Mouse (Mus musculus) stomach, embryonic 14.5 days (tissue): ENCODE data around the gene Cbx4. TPM values are rescaled to one million over a fixed set of nuclear protein-coding genes. Genes with fewer than 3 reads are reported as not detected.

ENCODE experiments used
- ATAC-seq: fragments of 200-750 bp; cut with Nextera tagmentation; 2 replicates; pipeline ENCODE4 v1.8.0; 2017; ENCODE audit warnings: low read depth, moderate TSS enrichment; ENCODE audit not compliant: insufficient number of reproducible peaks, insufficient read depth, low FRiP score
- H3K27ac ChIP-seq: fragments of 300-500 bp; sonication (generic); 2 replicates; pipeline ENCODE4 v1.5.1; 2014; ENCODE audit warnings: mild to moderate bottlenecking, low read length, moderate library complexity, mixed read lengths
- H3K27me3 ChIP-seq: fragments of 300-500 bp; sonication (generic); 2 replicates; pipeline ENCODE4 v1.6.1; 2014; ENCODE audit warnings: low read length, control low read depth, mixed read lengths; ENCODE audit not compliant: control insufficient read depth, insufficient read depth
- H3K36me3 ChIP-seq: fragments of 300-500 bp; sonication (generic); 2 replicates; pipeline ENCODE4 v1.6.1; 2014; ENCODE audit warnings: mild to moderate bottlenecking, control low read depth, low read length, moderate library complexity, mixed read lengths; ENCODE audit not compliant: control insufficient read depth, insufficient read depth
- H3K4me1 ChIP-seq: fragments of 300-500 bp; sonication (generic); 2 replicates; pipeline ENCODE4 v1.6.1; 2014; ENCODE audit warnings: low read length, control low read depth, mixed read lengths; ENCODE audit not compliant: control insufficient read depth, insufficient read depth
- H3K4me2 ChIP-seq: fragments of 300-500 bp; sonication (generic); replicated peaks from 2 replicates; pipeline ENCODE4 v1.6.1; 2014; ENCODE audit warnings: low read depth, low read length, control low read depth
- H3K4me3 ChIP-seq: fragments of 300-500 bp; sonication (generic); 2 replicates; pipeline ENCODE4 v1.5.1; 2014; ENCODE audit warnings: low read depth, low read length, control low read depth
- H3K9ac ChIP-seq: fragments of 300-500 bp; sonication (generic); replicated peaks from 2 replicates; pipeline ENCODE4 v1.6.1; 2014; ENCODE audit warnings: low read depth, mild to moderate bottlenecking, control low read depth, low read length, moderate library complexity, mixed read lengths
- H3K9me3 ChIP-seq: fragments of 300-500 bp; sonication (generic); 2 replicates; pipeline ENCODE4 v1.6.1; 2016; ENCODE audit warnings: low read depth, low read length, control low read depth; ENCODE audit not compliant: control insufficient read depth
- WGBS: fragments of 180-500 bp; shearing (Covaris S2); extraction: QIAGEN DNeasy Blood & Tissue Kit; methylation state at CpG from one replicate; pipeline ENCODE4 v1.1.7; 2014; 5-methylcytosine and 5-hydroxymethylcytosine counted together
- polyA plus RNA-seq: library from polyadenylated mRNA; unstranded; fragments of >200 nt; fragmentation: Nextera tagmentation; extraction: Ambion mirVana; gene quantifications from 2 replicates; pipeline ENCODE4 v1.2.1, GENCODE M21; 2014

Gene Cbx4
- polyA plus RNA-seq, 1 experiment from 2014 or later = 7.0 TPM

GRCm38 (mm10) chr11:119033874-119034558, 52.0 kb downstream of the Cbx4 start:
- H3K27me3 ChIP-seq = peaks cover 15% of the 10 kb centered on the region
- H3K4me3 ChIP-seq = 0 out of 2 replicates have a peak overlapping the region, but pooled peaks have one; percentile 14
- no peak overlapping the region for H3K27ac ChIP-seq
- H3K4me2 ChIP-seq = peak overlapping the region; percentile 37
- H3K36me3 ChIP-seq = peaks cover 15% of the 10 kb centered on the region
- WGBS = 2% methylated on average over 26 of the region's 26 CpGs
- peaks cover 17% of the 10 kb centered on the region; the same call in 1 of the 2 replicates for H3K4me1 ChIP-seq
- H3K9me3 ChIP-seq = no peaks in the 10 kb centered on the region
- H3K9ac ChIP-seq = no peak overlapping the region
- ATAC-seq = no peak

Other genes starting within 250 kb of the Cbx4 start
- 1.2 and 2.5 TPM in 2 replicates for gene Rbfox3, start 174.6 kb downstream of the Cbx4 start, polyA plus RNA-seq
- not detected in 2 replicates for gene Enpp7, start 98.0 kb downstream of the Cbx4 start, polyA plus RNA-seq
- gene Cbx2, start 63.3 kb downstream of the Cbx4 start, polyA plus RNA-seq = 24.9 and 25.9 TPM in 2 replicates
- 6.2 and 8.5 TPM in 2 replicates for gene Cbx8, start 45.3 kb downstream of the Cbx4 start, polyA plus RNA-seq
- 14.8 and 15.9 TPM in 2 replicates for gene Tbc1d16, start 142.3 kb upstream of the Cbx4 start, polyA plus RNA-seq
- gene Ccdc40, start 142.4 kb upstream of the Cbx4 start, polyA plus RNA-seq = 4.1 and 4.3 TPM in 2 replicates
- gene Gaa, start 181.7 kb upstream of the Cbx4 start, polyA plus RNA-seq = 50.3 and 55.8 TPM in 2 replicates
- gene Eif4a3, start 213.9 kb upstream of the Cbx4 start, polyA plus RNA-seq = 347 and 363 TPM in 2 replicates
- gene Card14, start 221.5 kb upstream of the Cbx4 start, polyA plus RNA-seq = 0.34 and 0.38 TPM in 2 replicates